Mouse (Mus musculus): ENCODE data around the gene Tha1. TPM values are rescaled to one million over a fixed set of nuclear protein-coding genes. Genes with fewer than 3 reads are reported as not detected.

Tha1 gene
- polyA plus RNA-seq (2017; shearing (Covaris generic)), result 20.2 TPM

GRCm38 (mm10) chr11:117872861-117873608 lies at the start of gene Tha1:
Gene Tha1, minus strand, starts transcription at chr11:117873481.

GRCm38 (mm10) chr11:117860601-117861000 lies 12.7 kb downstream of the Tha1 start, which contains the start of gene Tmem235:
Gene Tmem235, plus strand, starts transcription at chr11:117860752.

DNA sequence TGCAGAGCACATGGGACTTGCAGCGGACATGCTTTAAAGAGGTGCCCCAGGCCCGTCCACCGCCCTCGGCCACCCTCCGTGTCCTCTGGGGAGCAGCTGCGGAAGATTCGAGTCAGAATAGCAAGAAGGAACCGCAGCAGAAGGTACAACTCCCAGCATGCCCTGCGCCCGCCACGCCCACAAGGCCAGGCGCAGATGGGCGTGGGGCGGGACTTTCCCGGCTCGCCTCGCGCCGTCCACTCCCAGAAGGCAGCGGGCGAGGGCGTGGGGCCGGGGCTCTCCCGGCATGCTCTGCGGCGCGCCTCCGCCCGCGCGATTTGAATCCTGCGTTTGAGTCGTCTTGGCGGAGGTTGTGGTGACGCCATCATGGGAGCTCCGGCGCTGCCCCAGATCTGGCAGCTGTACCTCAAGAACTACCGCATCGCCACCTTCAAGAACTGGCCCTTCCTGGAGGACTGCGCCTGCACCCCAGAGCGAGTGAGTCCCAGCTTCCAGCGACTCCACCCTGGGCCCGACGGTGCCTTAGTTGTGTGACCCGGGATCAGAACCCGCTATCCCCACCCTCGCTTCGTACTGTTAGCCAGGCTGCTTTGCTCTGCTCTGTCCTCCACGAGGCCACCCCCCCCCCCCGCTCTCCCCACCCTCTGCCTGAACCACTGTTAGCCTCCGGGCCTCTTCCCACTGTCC lies 24.2 kb downstream of the Tha1 start, which contains the start of gene Birc5:
Gene Birc5 (plus strand): TSS at position 267 of the 687 bp plus-strand sequence.

DNA sequence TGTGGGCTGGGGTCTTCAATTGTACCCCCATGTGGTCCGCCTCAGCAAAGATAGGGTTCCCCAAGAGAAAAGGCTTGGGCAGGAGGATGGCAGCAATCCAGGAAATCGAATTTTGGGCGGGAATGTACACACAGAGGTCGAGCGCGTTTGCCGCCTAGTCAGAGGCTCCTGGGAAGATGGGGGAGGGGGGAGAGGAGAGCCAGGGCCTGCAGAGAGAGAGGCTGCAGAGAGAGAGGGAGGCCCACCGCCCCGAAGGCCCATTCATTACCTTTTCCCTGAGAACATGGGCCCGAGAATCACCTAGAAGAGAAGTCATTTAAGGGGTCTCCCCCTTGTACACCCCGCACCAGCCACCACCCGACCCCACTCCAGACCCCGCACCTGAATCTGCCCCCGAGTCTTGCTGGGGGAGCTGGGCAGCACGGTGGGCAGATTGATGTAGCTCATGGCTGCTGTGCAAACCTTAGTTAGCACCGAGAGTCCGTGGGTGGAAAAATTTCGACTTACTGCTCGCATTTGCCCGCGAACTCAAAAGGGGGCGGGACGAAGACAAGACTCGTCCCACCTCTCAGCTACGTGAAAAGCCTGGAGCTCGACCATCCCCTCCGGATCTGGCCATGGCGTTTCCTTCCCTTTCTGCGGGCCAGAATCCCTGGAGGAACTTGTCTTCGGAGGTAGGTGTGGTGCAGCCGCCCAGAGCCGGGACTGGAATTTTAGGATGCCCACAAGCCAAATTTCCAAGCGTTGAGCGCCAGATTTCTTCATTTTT lies 47.8 kb downstream of the Tha1 start, which contains the start of the genes Afmid and Tk1:
Gene Afmid (plus strand): TSS at position 592 of the 769 bp plus-strand sequence.
Gene Tk1 (minus strand): TSS at position 760 of the 769 bp plus-strand sequence.

Other genes starting within 250 kb of the Tha1 start
- 8.4 TPM for gene Tnrc6c, start 219.2 kb downstream of the Tha1 start, polyA plus RNA-seq (2017; shearing (Covaris generic))
- gene Tmc8, start 91.4 kb downstream of the Tha1 start, polyA plus RNA-seq (2017; shearing (Covaris generic)), result 144 TPM
- gene Tmc6, start 91.3 kb downstream of the Tha1 start, polyA plus RNA-seq (2017; shearing (Covaris generic)), result 164 TPM
- gene 6030468B19Rik, start 75.8 kb downstream of the Tha1 start, polyA plus RNA-seq (2017; shearing (Covaris generic)), result not detected
- gene Gm20708, start 63.8 kb downstream of the Tha1 start, polyA plus RNA-seq (2017; shearing (Covaris generic)), result 4.7 TPM
- gene Syngr2, start 63.8 kb downstream of the Tha1 start, polyA plus RNA-seq (2017; shearing (Covaris generic)), result 194 TPM
- 25.4 TPM for gene Afmid, start 47.6 kb downstream of the Tha1 start, polyA plus RNA-seq (2017; shearing (Covaris generic))
- gene Tk1, start 47.4 kb downstream of the Tha1 start, polyA plus RNA-seq (2017; shearing (Covaris generic)), result 37.5 TPM
- gene Birc5, start 24.2 kb downstream of the Tha1 start, polyA plus RNA-seq (2017; shearing (Covaris generic)), result 26.0 TPM
- not detected for gene Tmem235, start 12.7 kb downstream of the Tha1 start, polyA plus RNA-seq (2017; shearing (Covaris generic))
- 60.7 TPM for gene Socs3, start 96.6 kb upstream of the Tha1 start, polyA plus RNA-seq (2017; shearing (Covaris generic))
- 36.6 TPM for gene Pgs1, start 112.8 kb upstream of the Tha1 start, polyA plus RNA-seq (2017; shearing (Covaris generic))